Mouse (Mus musculus) erythroblast, adult 5-6 weeks (primary cell): ENCODE measurements around the gene Gpr75. TPM values are rescaled to one million over a fixed set of nuclear protein-coding genes. Genes with fewer than 3 reads are reported as not detected.

ENCODE experiments used
- ATAC-seq: replicated peaks from 2 replicates; pipeline ENCODE4 v1.8.0; 2016; ENCODE audit warnings: moderate number of reproducible peaks, mild to moderate bottlenecking, moderate TSS enrichment, inconsistent platforms; ENCODE audit not compliant: poor library complexity, low FRiP score, severe bottlenecking
- total RNA-seq, 2 experiments: library from RNA; stranded (forward) in 1 of 2; stranded (reverse) in 1 of 2; fragments of 150-400 nt in 1 of 2; fragments of 200-764, 138-1000 nt in 1 of 2; gene quantifications; 2 replicates each; pipeline versions ENCODE4 v1.2.3 to v1.2.4; 2015 to 2017; ENCODE audit warnings: low replicate concordance in 2 of 2

Gpr75 gene
- total RNA-seq (2015; ENCODE audit: low replicate concordance) (1.5 TPM in 1 of 2 replicates, not detected in the other), total RNA-seq (2017; ENCODE audit: low replicate concordance) (not detected in 2 replicates)

DNA sequence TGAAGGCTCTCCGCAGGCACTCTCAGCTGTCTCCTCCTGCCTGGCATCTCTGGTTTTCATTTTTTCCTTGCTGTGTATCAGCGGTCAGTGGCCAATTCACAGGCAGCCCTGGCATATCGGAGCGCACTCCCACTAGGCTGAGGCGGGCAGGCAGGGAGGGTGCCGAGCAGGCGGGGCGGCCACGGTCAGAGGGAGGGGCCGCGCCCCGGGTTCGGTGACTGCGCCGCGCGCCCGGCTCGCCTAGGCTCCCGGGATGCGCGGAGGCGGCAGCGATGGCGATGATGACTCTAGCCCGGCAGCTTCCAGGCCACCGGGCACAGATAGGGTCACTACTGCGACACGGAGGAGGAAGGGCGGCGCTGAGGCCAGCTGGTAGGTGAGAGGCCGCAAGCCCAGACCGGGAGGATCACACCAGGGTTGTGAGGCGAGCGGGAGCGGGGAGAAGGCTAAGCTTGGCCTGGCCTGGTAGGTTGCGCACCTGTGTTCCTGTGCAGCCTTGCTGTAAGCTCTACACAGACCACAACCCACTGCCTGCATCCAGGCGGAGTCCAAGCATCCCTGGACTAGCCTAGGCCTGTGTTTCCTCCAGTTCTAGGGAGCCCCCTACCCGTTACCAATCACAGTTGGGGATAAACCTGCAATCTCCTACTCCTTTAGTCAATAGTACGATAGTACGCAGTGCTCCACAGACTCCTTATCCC lies at the start of gene Gpr75, which contains the start of gene Asb3:
Gene Gpr75, plus strand, starts transcription at position 188 of the 701 bp plus-strand sequence.
Gene Asb3, plus strand, starts transcription at position 246 of the 701 bp plus-strand sequence.
- ATAC-seq: peak; percentile 49

DNA sequence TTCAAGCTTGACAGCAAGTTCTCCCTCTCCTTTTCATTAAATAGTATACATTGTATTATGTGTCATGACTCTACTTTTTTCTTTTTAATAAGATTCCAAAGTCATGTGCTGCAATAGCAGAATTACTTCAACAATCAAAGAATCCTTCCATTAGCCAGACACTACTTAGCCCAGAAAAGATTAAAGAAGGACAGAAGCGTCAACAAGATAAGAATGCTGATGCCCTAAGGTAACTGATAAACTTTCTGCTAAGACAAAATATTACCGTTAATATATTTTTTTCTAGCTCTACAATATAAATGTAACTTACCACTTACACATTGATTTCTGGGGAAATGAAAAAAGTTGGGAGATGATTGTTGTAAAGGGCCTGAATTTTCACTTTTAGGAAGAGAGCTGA lies 46.4 kb upstream of the Gpr75 start:
- ATAC-seq: no peak

DNA sequence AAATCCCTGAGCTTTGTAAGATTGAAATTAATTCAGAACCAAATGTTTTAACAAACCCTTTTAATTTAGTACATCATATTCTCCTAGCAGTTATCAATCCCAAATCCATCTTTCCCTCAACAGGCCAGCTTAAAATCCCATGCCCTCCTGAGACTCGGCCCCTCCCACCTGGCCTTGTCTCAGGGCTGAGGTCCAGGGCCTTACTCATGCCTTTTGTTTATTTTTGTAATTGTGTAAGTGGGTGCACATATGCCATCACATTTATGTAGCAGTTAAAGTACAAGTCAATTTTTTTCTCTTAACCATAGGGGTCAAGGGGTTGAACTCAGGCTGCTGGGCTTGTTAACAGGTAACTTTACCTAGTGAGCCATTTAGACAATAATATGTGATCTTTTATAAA lies 40.8 kb upstream of the Gpr75 start:
- ATAC-seq: no peak

DNA sequence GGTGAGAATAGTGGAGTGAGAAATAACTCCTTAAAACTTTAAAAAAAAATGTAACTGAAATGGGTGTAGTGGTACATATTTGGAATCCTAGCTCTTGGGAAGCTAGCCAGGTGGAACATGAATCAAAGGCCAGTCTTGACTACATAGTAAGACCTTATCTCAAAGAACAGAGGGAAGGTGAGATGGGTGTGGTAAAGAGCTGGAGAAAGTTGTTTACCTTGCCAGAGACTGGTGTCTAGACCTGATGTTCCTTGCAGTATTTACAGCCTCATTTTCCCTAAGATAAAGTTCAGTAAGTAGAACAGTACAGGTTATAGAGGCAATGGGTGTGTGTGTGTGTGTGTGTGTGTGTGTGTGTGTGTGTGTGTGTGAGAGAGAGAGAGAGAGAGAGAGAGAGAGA lies 12.7 kb upstream of the Gpr75 start:
- ATAC-seq: no peak

DNA sequence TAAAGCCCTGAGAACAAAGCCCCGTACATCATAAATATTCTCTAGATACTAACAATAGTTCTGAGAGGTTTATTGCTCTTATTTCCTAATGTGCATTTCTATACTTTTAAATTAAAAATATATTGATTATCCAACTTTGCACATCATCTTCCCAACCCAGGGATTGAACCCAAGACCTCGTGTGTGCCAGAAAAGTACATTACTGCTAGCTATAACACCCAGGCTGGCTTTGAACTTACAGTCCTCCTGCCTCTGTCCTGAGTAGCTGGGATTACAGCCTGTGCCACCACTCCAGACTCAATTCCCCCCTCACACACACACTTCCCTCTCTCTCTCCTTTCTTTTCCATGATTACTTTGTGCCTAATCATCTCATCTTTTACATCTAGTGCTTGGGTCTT lies 3.0 kb downstream of the Gpr75 start:
- ATAC-seq: no peak

DNA sequence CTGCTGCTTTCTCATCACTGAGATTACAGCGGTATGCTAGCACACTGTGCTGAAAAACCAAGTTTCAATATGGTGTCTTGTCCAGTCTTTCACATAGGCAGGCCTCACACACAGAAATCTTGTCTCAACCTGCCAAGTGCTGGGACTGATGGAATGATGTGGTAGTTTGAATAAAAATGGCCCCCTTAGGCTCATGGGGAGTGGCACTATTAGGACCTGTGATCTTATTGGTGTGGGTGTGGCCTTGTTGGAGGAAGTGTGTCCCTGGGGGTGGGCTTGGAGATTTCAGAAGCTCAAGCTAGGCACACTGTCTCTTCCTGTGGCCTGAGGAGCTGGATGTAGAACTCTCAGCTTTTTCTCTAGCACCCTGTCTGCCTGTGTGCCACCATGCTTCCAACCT lies 11.0 kb downstream of the Gpr75 start:
- ATAC-seq: no peak

DNA sequence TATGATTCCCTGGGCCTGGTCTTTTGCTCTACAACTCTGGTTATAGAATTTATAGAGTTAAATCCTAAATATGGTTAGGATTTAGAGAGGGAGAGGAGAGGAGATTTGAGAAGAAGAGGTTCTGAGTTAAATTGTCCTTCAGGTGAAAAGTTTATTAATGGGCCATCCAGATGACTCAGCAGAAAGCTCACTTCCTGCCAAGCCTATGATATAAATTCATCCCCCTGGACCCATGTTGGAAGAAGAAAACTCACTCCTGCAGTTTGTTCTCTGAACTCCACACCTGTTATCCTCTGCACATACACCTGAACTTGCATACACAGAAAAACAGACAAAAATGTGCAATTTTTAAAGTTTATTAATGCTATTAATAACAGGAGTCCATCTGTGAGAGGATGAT lies 14.2 kb downstream of the Gpr75 start:
- ATAC-seq: peak; percentile 46

DNA sequence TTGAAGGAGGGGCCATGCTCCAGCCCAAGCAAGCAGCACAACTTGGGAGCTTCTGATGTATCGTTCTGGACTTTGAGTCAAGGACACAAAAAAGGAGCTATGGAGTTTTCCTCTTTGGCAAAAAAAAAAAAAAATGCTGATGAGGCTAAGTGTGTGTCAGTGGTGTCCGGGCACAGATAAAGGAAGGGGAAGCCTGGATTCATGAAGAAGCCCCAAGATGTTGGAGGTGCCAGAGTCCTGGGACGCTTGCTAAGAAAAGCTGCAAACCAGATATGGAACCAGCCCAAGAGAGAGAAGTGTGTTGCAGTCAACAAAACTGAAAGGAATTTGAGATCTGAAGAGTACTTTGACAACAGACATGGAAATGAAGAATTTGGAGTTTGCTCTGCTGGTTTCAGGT lies 27.2 kb downstream of the Gpr75 start:
- no peak for ATAC-seq

DNA sequence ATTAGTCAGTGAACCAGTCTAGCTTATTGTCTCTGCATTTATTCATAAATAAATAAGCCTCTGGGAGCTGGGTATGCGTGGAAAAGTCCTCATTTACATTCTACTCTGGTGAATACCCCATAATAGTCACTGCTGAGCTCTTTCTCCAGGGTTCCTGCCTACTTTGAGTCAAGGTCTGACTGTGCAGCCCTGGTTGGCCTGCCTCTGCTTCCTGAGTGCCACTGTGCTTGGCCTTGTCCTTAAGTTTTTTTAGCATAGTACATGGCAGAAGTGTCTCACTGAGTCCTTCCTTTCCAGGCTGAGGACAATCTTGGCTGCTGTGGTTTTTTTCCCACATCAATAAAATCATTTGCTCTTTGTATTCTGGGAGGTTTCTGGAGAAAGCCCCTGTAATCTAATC lies 35.5 kb downstream of the Gpr75 start:
- ATAC-seq: no peak; the same call in 1 of the 2 replicates

DNA sequence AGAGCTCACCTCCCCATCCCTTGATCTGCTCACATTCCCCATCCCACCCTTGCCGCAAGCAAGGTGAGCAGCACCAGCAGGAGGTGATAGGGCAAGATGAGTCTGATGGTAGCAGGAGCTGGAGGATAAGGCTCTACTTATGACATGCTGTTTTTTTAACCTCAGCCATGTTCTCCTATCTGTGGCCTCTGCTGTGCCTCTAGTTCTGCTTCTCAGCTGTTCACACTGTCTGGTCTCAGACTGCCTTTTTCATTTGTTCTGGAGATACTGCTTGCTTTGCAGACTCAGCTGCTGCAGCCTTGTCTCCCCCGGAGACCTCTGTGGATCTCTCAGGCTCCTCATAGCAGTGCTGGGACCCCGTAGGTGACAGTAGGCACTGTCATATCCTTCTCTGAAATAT lies 38.1 kb downstream of the Gpr75 start:
- 0 out of 2 replicates have a peak, but pooled peaks have one; percentile 17 for ATAC-seq

DNA sequence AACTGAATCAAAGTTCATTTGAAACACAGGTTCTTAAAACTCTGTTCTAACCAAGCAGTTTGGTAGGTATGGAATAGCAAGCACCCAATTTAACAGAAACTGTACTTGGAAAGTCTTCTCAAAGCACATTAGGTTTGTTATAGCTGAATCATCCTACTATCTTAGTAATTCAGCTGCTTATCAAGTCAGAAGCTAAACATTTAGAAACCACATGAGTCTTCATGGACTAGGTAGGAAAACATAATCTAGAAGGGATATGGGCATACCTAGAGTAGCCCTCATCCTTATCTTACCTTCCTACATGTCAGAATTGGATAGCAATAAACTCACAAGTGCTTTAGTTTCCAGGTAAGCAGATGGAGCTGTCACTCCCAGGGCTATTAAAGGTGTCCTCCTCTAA lies 42.9 kb downstream of the Gpr75 start:
- 0 out of 2 replicates have a peak, but pooled peaks have one; percentile 36 for ATAC-seq

DNA sequence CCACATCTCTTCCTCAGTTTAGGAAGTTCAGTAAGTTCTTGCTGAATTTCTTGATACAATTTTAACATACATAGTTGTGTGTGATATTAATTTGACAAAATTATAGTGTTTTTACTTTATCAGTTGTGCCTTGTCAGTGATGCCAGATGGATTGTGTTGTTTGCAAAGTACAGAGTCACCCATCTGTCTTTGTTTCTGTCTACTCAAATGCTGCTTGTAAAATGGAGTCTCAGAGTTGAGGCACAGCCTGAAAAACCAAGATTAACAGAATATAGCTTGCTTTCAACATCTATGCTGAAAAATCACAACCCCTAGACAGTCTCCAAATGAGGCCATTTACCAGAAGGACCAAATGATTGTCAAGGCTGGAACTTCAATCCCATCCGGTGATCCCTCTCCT lies 43.3 kb downstream of the Gpr75 start:
- no peak for ATAC-seq

Other genes starting within 250 kb of the Gpr75 start
- 1.7 TPM in 2 replicates for gene Acyp2, start 235.8 kb upstream of the Gpr75 start, total RNA-seq (2015; ENCODE audit: low replicate concordance)
- gene Acyp2, start 235.8 kb upstream of the Gpr75 start, total RNA-seq (2017; ENCODE audit: low replicate concordance): 2.1 TPM in 1 of 2 replicates, not detected in the other
- 52.3 and 64.4 TPM in 2 replicates for gene Psme4, start 113.6 kb upstream of the Gpr75 start, total RNA-seq (2015; ENCODE audit: low replicate concordance)
- 70.7 and 75.4 TPM in 2 replicates for gene Psme4, start 113.6 kb upstream of the Gpr75 start, total RNA-seq (2017; ENCODE audit: low replicate concordance)
- gene Asb3, start 58 bp downstream of the Gpr75 start, total RNA-seq (2015; ENCODE audit: low replicate concordance): 23.6 and 27.4 TPM in 2 replicates
- gene Asb3, start 58 bp downstream of the Gpr75 start, total RNA-seq (2017; ENCODE audit: low replicate concordance): 20.9 and 29.5 TPM in 2 replicates
- gene Erlec1, start 69.0 kb downstream of the Gpr75 start, total RNA-seq (2015; ENCODE audit: low replicate concordance): 69.6 and 80.3 TPM in 2 replicates
- gene Erlec1, start 69.0 kb downstream of the Gpr75 start, total RNA-seq (2017; ENCODE audit: low replicate concordance): 123 and 129 TPM in 2 replicates
- gene Chac2, start 101.0 kb downstream of the Gpr75 start, total RNA-seq (2015; ENCODE audit: low replicate concordance): 172 and 208 TPM in 2 replicates
- gene Chac2, start 101.0 kb downstream of the Gpr75 start, total RNA-seq (2017; ENCODE audit: low replicate concordance): 380 and 474 TPM in 2 replicates